Mouse (Mus musculus): ENCODE results near the gene Wdfy2. TPM values are rescaled to one million over a fixed set of nuclear protein-coding genes. Genes with fewer than 3 reads are reported as not detected.
A peak's percentile ranks its signal among the peaks of the same experiment; 100 is the strongest.

Gene Wdfy2
- total RNA-seq, 2 experiments from 2014 or later = 25.5 to 29.0 TPM

- DNase-seq = no peak
Observed at GRCm38 (mm10) chr14:62842976-62843375, 5.5 kb downstream of the Wdfy2 start.

- no peak for DNase-seq
Observed at GRCm38 (mm10) chr14:62844226-62844625, 6.7 kb downstream of the Wdfy2 start.

GRCm38 (mm10) chr14:62845011-62845840 lies 7.7 kb downstream of the Wdfy2 start:
- DNase-seq = peak; percentile 79

- DNase-seq = no peak
Observed at GRCm38 (mm10) chr14:62850980-62851379, 13.5 kb downstream of the Wdfy2 start.

GRCm38 (mm10) chr14:62852840-62853239 lies 15.4 kb downstream of the Wdfy2 start:
- DNase-seq = no peak

- DNase-seq = no peak
Observed at GRCm38 (mm10) chr14:62855077-62855835, 17.8 kb downstream of the Wdfy2 start.

GRCm38 (mm10) chr14:62855863-62856262 lies 18.4 kb downstream of the Wdfy2 start:
- peak; percentile 38 for DNase-seq

GRCm38 (mm10) chr14:62856490-62856889 lies 19.0 kb downstream of the Wdfy2 start:
- DNase-seq = no peak

GRCm38 (mm10) chr14:62857879-62858278 lies 20.4 kb downstream of the Wdfy2 start:
- peak; percentile 31 for DNase-seq

- DNase-seq = no peak
Observed at GRCm38 (mm10) chr14:62858311-62858710, 20.8 kb downstream of the Wdfy2 start.

GRCm38 (mm10) chr14:62862564-62862963 lies 25.1 kb downstream of the Wdfy2 start:
- DNase-seq = no peak

- no peak for DNase-seq
Observed at GRCm38 (mm10) chr14:62864254-62864653, 26.8 kb downstream of the Wdfy2 start.

- DNase-seq = no peak
Observed at GRCm38 (mm10) chr14:62865405-62865804, 27.9 kb downstream of the Wdfy2 start.

- DNase-seq = no peak
Observed at GRCm38 (mm10) chr14:62867069-62867468, 29.6 kb downstream of the Wdfy2 start.

GRCm38 (mm10) chr14:62867576-62867975 lies 30.1 kb downstream of the Wdfy2 start:
- DNase-seq = no peak

- peak; percentile 37 for DNase-seq
Observed at GRCm38 (mm10) chr14:62868254-62868653, 30.8 kb downstream of the Wdfy2 start.

GRCm38 (mm10) chr14:62870238-62870638 lies 32.8 kb downstream of the Wdfy2 start:
- DNase-seq = no peak

- DNase-seq = no peak
Observed at GRCm38 (mm10) chr14:62871431-62871830, 34.0 kb downstream of the Wdfy2 start.

GRCm38 (mm10) chr14:62871932-62872331 lies 34.5 kb downstream of the Wdfy2 start:
- DNase-seq = peak; percentile 53

- no peak for DNase-seq
Observed at GRCm38 (mm10) chr14:62873820-62874219, 36.3 kb downstream of the Wdfy2 start.

GRCm38 (mm10) chr14:62874348-62874747 lies 36.9 kb downstream of the Wdfy2 start:
- no peak for DNase-seq

GRCm38 (mm10) chr14:62878076-62878475 lies 40.6 kb downstream of the Wdfy2 start:
- DNase-seq = peak; percentile 51

Data from adrenal gland, postnatal 10 days (tissue).